In the genomic region with DNA sequence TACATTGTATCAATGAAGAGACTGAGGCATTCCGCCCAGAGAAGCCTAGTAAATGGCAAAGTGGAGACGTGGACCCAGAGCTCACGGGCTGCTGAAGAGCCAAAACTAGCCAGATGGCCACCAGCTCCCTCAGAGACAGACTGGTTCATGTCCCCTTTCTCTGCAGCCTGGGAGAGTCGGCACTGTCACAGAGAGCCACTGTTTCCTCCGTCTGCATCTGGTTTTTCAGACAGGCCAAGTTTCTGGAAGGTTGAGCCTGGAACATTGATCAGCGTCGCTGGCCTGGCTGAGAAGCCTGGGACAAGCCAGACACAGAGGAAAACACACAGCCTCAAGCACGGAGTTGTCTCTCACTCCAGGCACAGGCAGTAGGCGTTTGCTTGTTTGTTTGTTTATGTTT, we compare ENCODE assay signal across 14 mouse cellular contexts.
DNase-seq lines count a peak whose midpoint lies in the region; ATAC-seq and TF ChIP-seq lines count a peak whose summit lies in the region.
"Had no signal": no experiment of that assay in that cellular context is flagged by ENCODE, and none has a peak within 500 bp of the region (broad histone marks: within the 10 kb centered on the region; RNA-seq: fewer than 3 reads in every experiment).

No protein-coding gene starts in this region.

- WGBS in midbrain, postnatal 0 days = 79% methylated on average over 9 of the region's 9 CpGs
- WGBS in midbrain, embryonic 14.5 days = 78% methylated on average over 9 of the region's 9 CpGs
- 54% methylated on average over 9 of the region's 9 CpGs for WGBS in intestine, embryonic 15.5 days

- DNase-seq in gastrocnemius, adult 2 months = no peak
- DNase-seq in gastrocnemius, adult 18-20 months (ENCODE audit: low spot score) = no peak
- peak; percentile 13 to 14 for DNase-seq in layer of hippocampus, postnatal 36 days
- DNase-seq in layer of hippocampus, adult 18-20 months (ENCODE audit: low spot score in 2 of 2) = no peak
- DNase-seq in midbrain, postnatal 0 days (ENCODE audit: low spot score) = peak; percentile 56
- DNase-seq in midbrain, embryonic 14.5 days = no peak
- DNase-seq: adrenal gland, adult 8-10 months; kidney, adult 18-20 months; kidney, postnatal 36 days; right cerebral cortex, postnatal 25 days; thymus, postnatal 25 days had no signal

- H3K27me3 ChIP-seq in midbrain, postnatal 0 days (ENCODE audit: insufficient read depth, low read length) = no peaks in the 10 kb centered on the region
- no peaks in the 10 kb centered on the region for H3K27me3 ChIP-seq in midbrain, embryonic 14.5 days (ENCODE audit: control insufficient read depth, insufficient read depth, low read length)
- no peaks in the 10 kb centered on the region for H3K27me3 ChIP-seq in intestine, embryonic 15.5 days (replicated peaks)

- H3K36me3 ChIP-seq in midbrain, postnatal 0 days (ENCODE audit: insufficient read depth, low read length) = no peaks in the 10 kb centered on the region
- no peaks in the 10 kb centered on the region for H3K36me3 ChIP-seq in midbrain, embryonic 14.5 days (ENCODE audit: control insufficient read depth, insufficient read depth, low read length)
- no peaks in the 10 kb centered on the region for H3K36me3 ChIP-seq in intestine, embryonic 15.5 days
- H3K36me3 ChIP-seq: midbrain, embryonic 12.5 days had no signal

- peak overlapping the region; percentile 63 for H3K27ac ChIP-seq in gastrocnemius, adult 2 months
- H3K27ac ChIP-seq in midbrain, postnatal 0 days (ENCODE audit: low read depth, low read length) = no peak overlapping the region
- no peak overlapping the region for H3K27ac ChIP-seq in midbrain, embryonic 14.5 days (replicated peaks; ENCODE audit: low read depth, low read length)
- H3K27ac ChIP-seq in intestine, embryonic 15.5 days = peak overlapping the region; percentile 48; the same call in 1 of the 2 replicates
- H3K27ac ChIP-seq: midbrain, embryonic 12.5 days had no signal

- H3K9ac ChIP-seq in midbrain, postnatal 0 days (replicated peaks; ENCODE audit: low read length, poor library complexity, severe bottlenecking) = no peak overlapping the region
- no peak overlapping the region for H3K9ac ChIP-seq in midbrain, embryonic 14.5 days (replicated peaks; ENCODE audit: low read length)
- no peak overlapping the region for H3K9ac ChIP-seq in intestine, embryonic 15.5 days
- H3K9ac ChIP-seq: midbrain, embryonic 12.5 days had no signal

- intact Hi-C loops in gastrocnemius, adult 2 months (cut with DNase I) = no loop called here

- no peak for TF ChIP-seq CTCF in gastrocnemius, adult 2 months (IDR thresholded peaks at IDR 0.05)
- TF ChIP-seq CTCF in midbrain, postnatal 0 days (IDR thresholded peaks at IDR 0.05) = no peak

- H3K4me1 ChIP-seq in midbrain, postnatal 0 days (ENCODE audit: insufficient read depth, low read length) = peaks cover 8% of the 10 kb centered on the region; the same call in 1 of the 2 replicates
- peaks cover 19% of the 10 kb centered on the region for H3K4me1 ChIP-seq in midbrain, embryonic 14.5 days (ENCODE audit: control insufficient read depth, insufficient read depth, low read length)
- peaks cover 14% of the 10 kb centered on the region; the same call in 1 of the 2 replicates for H3K4me1 ChIP-seq in intestine, embryonic 15.5 days (replicated peaks)

- H3K4me3 ChIP-seq in gastrocnemius, adult 2 months = no peak overlapping the region
- H3K4me3 ChIP-seq in midbrain, postnatal 0 days (ENCODE audit: low read depth, low read length) = no peak overlapping the region
- no peak overlapping the region for H3K4me3 ChIP-seq in midbrain, embryonic 14.5 days (replicated peaks; ENCODE audit: low read depth, low read length)
- no peak overlapping the region for H3K4me3 ChIP-seq in intestine, embryonic 15.5 days (replicated peaks)
- H3K4me3 ChIP-seq: midbrain, embryonic 12.5 days had no signal

- no peak for ATAC-seq in midbrain, postnatal 0 days (ENCODE audit: low FRiP score)
- ATAC-seq in midbrain, embryonic 14.5 days (ENCODE audit: low FRiP score, low TSS enrichment) = no peak
- ATAC-seq in intestine, embryonic 15.5 days = no peak; the same call in 1 of the 2 replicates
- ATAC-seq in megakaryocyte progenitor cell, adult 5-6 weeks (replicated peaks; ENCODE audit: poor library complexity) = no peak

- no peak overlapping the region for H3K4me2 ChIP-seq in midbrain, postnatal 0 days (ENCODE audit: low read depth, low read length, poor library complexity, severe bottlenecking)
- H3K4me2 ChIP-seq in midbrain, embryonic 14.5 days (ENCODE audit: low read length) = no peak overlapping the region
- no peak overlapping the region for H3K4me2 ChIP-seq in intestine, embryonic 15.5 days (replicated peaks)
- H3K4me2 ChIP-seq: midbrain, embryonic 12.5 days had no signal

- H3K9me3 ChIP-seq in midbrain, postnatal 0 days (ENCODE audit: low read length) = no peaks in the 10 kb centered on the region
- no peaks in the 10 kb centered on the region for H3K9me3 ChIP-seq in midbrain, embryonic 14.5 days (ENCODE audit: control insufficient read depth, low read length)
- H3K9me3 ChIP-seq in intestine, embryonic 15.5 days = no peaks in the 10 kb centered on the region
- H3K9me3 ChIP-seq: midbrain, embryonic 12.5 days had no signal

Comparison
In these comparisons a context has a peak if more than half of its experiments do, and no peak if none do; other contexts are left out.
1. DNase-seq: peak in layer of hippocampus, postnatal 36 days (2 of 2) and midbrain, postnatal 0 days (single experiment); none in gastrocnemius, adult 2 months (single experiment), gastrocnemius, adult 18-20 months (single experiment), layer of hippocampus, adult 18-20 months (0 of 2) and midbrain, embryonic 14.5 days (single experiment).
2. H3K27ac ChIP-seq: peak in gastrocnemius, adult 2 months (single experiment) and intestine, embryonic 15.5 days (single experiment); none in midbrain, postnatal 0 days (single experiment) and midbrain, embryonic 14.5 days (single experiment).